Mouse (Mus musculus) heart, embryonic 11.5 days (tissue): Measurements from ENCODE around the gene Olfr366. TPM values are rescaled to one million over a fixed set of nuclear protein-coding genes. Genes with fewer than 3 reads are reported as not detected.
"Not testable (repeated sequence)": the region's sequence is repeated elsewhere in the genome, so short reads cannot be mapped to it uniquely, and the experiment has no call there.

Source experiments
- ATAC-seq: fragments of 200-750 bp; cut with Nextera tagmentation; replicated peaks from 2 replicates; pipeline ENCODE4 v1.8.0; 2017; ENCODE audit warnings: moderate library complexity; ENCODE audit not compliant: insufficient number of reproducible peaks, low FRiP score, low TSS enrichment
- H3K27ac ChIP-seq: fragments of 300-500 bp; sonication (generic); 2 replicates; pipeline ENCODE4 v1.5.1; 2014; ENCODE audit warnings: mild to moderate bottlenecking, low read depth, low read length
- H3K27me3 ChIP-seq: fragments of 300-500 bp; sonication (generic); 2 replicates; pipeline ENCODE4 v1.6.1; 2014; ENCODE audit warnings: mild to moderate bottlenecking, low read length, mixed read lengths; ENCODE audit not compliant: control insufficient read depth, insufficient read depth
- H3K36me3 ChIP-seq: fragments of 300-500 bp; sonication (generic); 2 replicates; pipeline ENCODE4 v1.6.1; 2014; ENCODE audit warnings: mild to moderate bottlenecking, low read length, moderate library complexity, mixed read lengths; ENCODE audit not compliant: control insufficient read depth, insufficient read depth
- H3K4me1 ChIP-seq: fragments of 300-500 bp; sonication (generic); 2 replicates; pipeline ENCODE4 v1.6.1; 2014; ENCODE audit warnings: low read length; ENCODE audit not compliant: control insufficient read depth, insufficient read depth
- H3K4me2 ChIP-seq: fragments of 300-500 bp; sonication (generic); 2 replicates; pipeline ENCODE4 v1.6.1; 2014; ENCODE audit warnings: mild to moderate bottlenecking, moderate library complexity
- H3K4me3 ChIP-seq: fragments of 300-500 bp; sonication (generic); 2 replicates; pipeline ENCODE4 v1.5.1; 2014; ENCODE audit warnings: low read depth, low read length
- H3K9ac ChIP-seq: fragments of 300-500 bp; sonication (generic); 2 replicates; pipeline ENCODE4 v1.6.1; 2014; ENCODE audit warnings: mild to moderate bottlenecking, low read depth, low read length, moderate library complexity
- H3K9me3 ChIP-seq: fragments of 300-500 bp; sonication (generic); replicated peaks from 2 replicates; pipeline ENCODE4 v1.6.1; 2016; ENCODE audit warnings: low read length; ENCODE audit not compliant: control insufficient read depth
- WGBS: fragments of 180-500 bp; shearing (Covaris S2); extraction: QIAGEN DNeasy Blood & Tissue Kit; methylation state at CpG from one replicate; pipeline ENCODE4 v1.1.7; 2014; ENCODE audit not compliant: insufficient replicate concordance; 5-methylcytosine and 5-hydroxymethylcytosine counted together
- polyA plus RNA-seq: library from polyadenylated mRNA; unstranded; fragments of >200 nt; fragmentation: Nextera tagmentation; extraction: Ambion mirVana; gene quantifications from 2 replicates; pipeline ENCODE4 v1.2.1, GENCODE M21; 2014

Gene Olfr366
- polyA plus RNA-seq = not detected in 2 replicates

DNA sequence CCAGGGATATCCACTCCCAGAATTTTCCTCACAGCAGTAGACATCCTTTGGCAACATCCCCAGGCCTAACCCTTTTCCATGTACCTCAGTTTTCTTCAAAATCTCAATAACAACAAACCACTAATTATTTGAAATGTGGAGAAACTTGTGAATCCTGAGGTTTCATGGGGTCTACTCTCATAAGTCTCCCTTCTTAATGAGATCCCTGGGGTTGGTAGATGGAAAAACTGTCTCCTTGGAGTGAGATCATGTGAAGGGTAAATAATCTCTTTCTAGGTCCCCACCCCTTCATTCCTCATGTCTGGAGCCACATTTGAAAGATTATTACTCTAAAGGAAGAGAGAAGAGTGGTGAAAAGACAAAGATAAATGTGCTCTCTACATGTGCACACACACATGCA lies at the start of gene Olfr366:
Olfr366 (plus strand) TSS at position 301 of the 400 bp plus-strand sequence.
- no peak for ATAC-seq
- Histone ChIP-seq H3K27ac (no peak within 1 kb of the TSS), H3K9ac (no peak within 1 kb of the TSS), H3K4me2 (no peak within 1 kb of the TSS), H3K9me3 (no peaks in the 10 kb centered on the region; the same call in 1 of the 2 replicates), H3K4me1 (no peaks in the 10 kb centered on the region), H3K36me3 (no peaks in the 10 kb centered on the region), H3K27me3 (no peaks in the 10 kb centered on the region), H3K4me3 (no peak within 1 kb of the TSS)

GRCm38 (mm10) chr2:37187898-37188297 lies 23.5 kb upstream of the Olfr366 start, which contains the start of gene Olfr365:
Gene Olfr365 (plus strand): TSS chr2:37188198.
- Histone ChIP-seq H3K27ac (no peak within 1 kb of the TSS), H3K4me1 (no peaks in the 10 kb centered on the region), H3K4me3 (no peak within 1 kb of the TSS), H3K4me2 (no peak within 1 kb of the TSS), H3K9ac (no peak within 1 kb of the TSS), H3K27me3 (no peaks in the 10 kb centered on the region), H3K36me3 (no peaks in the 10 kb centered on the region), H3K9me3 (no peaks in the 10 kb centered on the region)
- ATAC-seq = no peak
- WGBS = 69% methylated on average over 3 of the region's 3 CpGs

DNA sequence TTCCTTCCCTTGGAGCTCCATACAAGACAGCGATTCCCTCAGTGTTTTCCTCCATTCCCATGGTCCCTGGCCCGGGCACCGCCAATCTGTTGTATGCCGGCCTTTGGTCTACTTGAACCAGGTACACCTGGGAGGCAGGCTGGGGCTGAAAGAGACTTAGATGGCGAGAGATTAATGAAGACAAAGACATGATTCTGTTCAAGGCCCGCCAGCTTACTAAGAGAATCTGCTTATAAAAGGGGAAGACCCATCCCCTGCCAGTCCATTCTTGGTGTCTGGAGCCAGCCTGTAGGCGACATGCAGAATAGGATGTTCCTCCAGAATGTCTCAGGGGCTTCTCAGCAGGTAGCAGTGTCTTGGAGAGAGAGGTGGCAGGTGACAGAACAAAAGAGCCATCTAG lies 50.4 kb downstream of the Olfr366 start:
- 73% methylated on average over 7 of the region's 7 CpGs for WGBS
- not testable (repeated sequence) for ATAC-seq

More for the DNA sequence above, 50.4 kb downstream of the Olfr366 start:
- not testable (repeated sequence) for H3K4me1 ChIP-seq, H3K27me3 ChIP-seq, H3K9me3 ChIP-seq, H3K27ac ChIP-seq, H3K36me3 ChIP-seq, H3K9ac ChIP-seq, H3K4me3 ChIP-seq, H3K4me2 ChIP-seq

Other genes starting within 250 kb of the Olfr366 start
- gene Olfr357, start 217.7 kb upstream of the Olfr366 start, polyA plus RNA-seq = not detected in 2 replicates
- gene Olfr358, start 202.2 kb upstream of the Olfr366 start, polyA plus RNA-seq = not detected in 2 replicates
- not detected in 2 replicates for gene Olfr360, start 145.8 kb upstream of the Olfr366 start, polyA plus RNA-seq
- not detected in 2 replicates for gene Olfr361, start 122.3 kb upstream of the Olfr366 start, polyA plus RNA-seq
- gene Olfr362, start 93.7 kb upstream of the Olfr366 start, polyA plus RNA-seq = not detected in 2 replicates
- not detected in 2 replicates for gene Olfr364-ps1, start 72.3 kb upstream of the Olfr366 start, polyA plus RNA-seq
- not detected in 2 replicates for gene Olfr365, start 23.4 kb upstream of the Olfr366 start, polyA plus RNA-seq
- not detected in 2 replicates for gene Olfr368, start 114.9 kb downstream of the Olfr366 start, polyA plus RNA-seq
- gene Pdcl, start 147.8 kb downstream of the Olfr366 start, polyA plus RNA-seq = 35.8 and 37.6 TPM in 2 replicates
- gene Rc3h2, start 211.3 kb downstream of the Olfr366 start, polyA plus RNA-seq = 12.7 and 14.9 TPM in 2 replicates
- gene Zbtb26, start 231.6 kb downstream of the Olfr366 start, polyA plus RNA-seq = 6.8 and 6.9 TPM in 2 replicates
- gene Zbtb6, start 231.6 kb downstream of the Olfr366 start, polyA plus RNA-seq = 2.8 and 3.8 TPM in 2 replicates
- gene Rabgap1, start 231.7 kb downstream of the Olfr366 start, polyA plus RNA-seq = 26.8 and 52.3 TPM in 2 replicates